9 mouse cellular contexts compared by ENCODE assay signal in genomic region chr4:121023941-121024340, GRCm38 (mm10). TPM values are rescaled to one million over a fixed set of nuclear protein-coding genes. Genes with fewer than 3 reads are reported as not detected.
A peak's percentile ranks its signal among the peaks of the same experiment; 100 is the strongest.
DNase-seq lines count a peak whose midpoint lies in the region; ATAC-seq and TF ChIP-seq lines count a peak whose summit lies in the region.
"Had no signal": no experiment of that assay in that cellular context is flagged by ENCODE, and none has a peak within 500 bp of the region (broad histone marks: within the 10 kb centered on the region; RNA-seq: fewer than 3 reads in every experiment).

No protein-coding gene starts in this region.

- no peak overlapping the region for H3K27ac ChIP-seq in kidney, embryonic 14.5 days (ENCODE audit: low read depth, low read length)
- no peak overlapping the region for H3K27ac ChIP-seq in liver, embryonic 14.5 days
- H3K27ac ChIP-seq: midbrain, embryonic 10.5 days had no signal

- TF ChIP-seq EP300 in liver, embryonic 14.5 days (IDR thresholded peaks at IDR 0.05; ENCODE audit: low read depth) = no peak

- peak; percentile 56 for DNase-seq in kidney, adult 18-20 months
- peak; percentile 77 for DNase-seq in adrenal gland, postnatal 10 days
- DNase-seq in liver, embryonic 14.5 days (ENCODE audit: low read depth in 3 of 3, low spot score in 3 of 3) = no peak
- DNase-seq in skeletal muscle tissue, adult 2 months (ENCODE audit: low read depth, low spot score) = peak; percentile 44
- no peak for DNase-seq in cerebellum, adult 18-20 months
- no peak for DNase-seq in thymus, postnatal 36 days
- DNase-seq in retina, postnatal 1 day = no peak

- no peaks in the 10 kb centered on the region for H3K36me3 ChIP-seq in kidney, embryonic 14.5 days (ENCODE audit: control insufficient read depth, insufficient read depth, low read length)
- no peaks in the 10 kb centered on the region for H3K36me3 ChIP-seq in liver, embryonic 14.5 days (replicated peaks; ENCODE audit: control insufficient read depth, insufficient read depth, low read depth)
- H3K36me3 ChIP-seq: midbrain, embryonic 10.5 days had no signal

- H3K4me2 ChIP-seq in kidney, embryonic 14.5 days (replicated peaks; ENCODE audit: low read depth, low read length) = no peak overlapping the region
- no peak overlapping the region for H3K4me2 ChIP-seq in liver, embryonic 14.5 days (ENCODE audit: low read depth)

- no peaks in the 10 kb centered on the region for H3K4me1 ChIP-seq in kidney, embryonic 14.5 days (ENCODE audit: control insufficient read depth, insufficient read depth, low read length)
- H3K4me1 ChIP-seq in liver, embryonic 14.5 days (replicated peaks; ENCODE audit: control insufficient read depth in 2 of 2, insufficient read depth in 2 of 2, low read length in 1 of 2) = peaks cover 7 to 34% of the 10 kb centered on the region in 2 experiments; a peak in 3 of 4 replicates

- no peak for TF ChIP-seq CTCF in liver, embryonic 14.5 days (IDR thresholded peaks at IDR 0.05; ENCODE audit: low read depth)

- 89% methylated on average over 2 of the region's 2 CpGs for WGBS in kidney, embryonic 14.5 days
- 79% methylated on average over 2 of the region's 2 CpGs for WGBS in liver, embryonic 14.5 days (ENCODE audit: insufficient replicate concordance)

- H3K9me3 ChIP-seq in kidney, embryonic 14.5 days (ENCODE audit: control insufficient read depth, low read length) = no peaks in the 10 kb centered on the region
- no peaks in the 10 kb centered on the region for H3K9me3 ChIP-seq in liver, embryonic 14.5 days (ENCODE audit: control insufficient read depth, low read length)
- H3K9me3 ChIP-seq: midbrain, embryonic 10.5 days had no signal

- no peak overlapping the region for H3K9ac ChIP-seq in kidney, embryonic 14.5 days (ENCODE audit: low read depth, low read length)
- no peak overlapping the region for H3K9ac ChIP-seq in liver, embryonic 14.5 days (replicated peaks)

- ATAC-seq in kidney, embryonic 14.5 days (ENCODE audit: low FRiP score, low TSS enrichment) = no peak
- ATAC-seq in liver, embryonic 14.5 days (ENCODE audit: insufficient read depth) = 0 out of 2 replicates have a peak, but pooled peaks have one; percentile 3

- no peaks in the 10 kb centered on the region for H3K27me3 ChIP-seq in kidney, embryonic 14.5 days (ENCODE audit: control insufficient read depth, insufficient read depth, low read length)
- H3K27me3 ChIP-seq in liver, embryonic 14.5 days (ENCODE audit: control insufficient read depth, insufficient read depth, low read length) = no peaks in the 10 kb centered on the region

- H3K4me3 ChIP-seq in kidney, embryonic 14.5 days (ENCODE audit: low read length) = no peak overlapping the region
- H3K4me3 ChIP-seq in liver, embryonic 14.5 days (ENCODE audit: insufficient read depth in 1 of 2, low read depth in 2 of 2, low read length in 2 of 2) = no peak overlapping the region
- H3K4me3 ChIP-seq: midbrain, embryonic 10.5 days had no signal

RNA-seq across cellular contexts. Expression of gene Smap2, which starts 6.9 kb away (rescaled TPM):
- 13.5 and 20.2 TPM in 2 replicates for polyA plus RNA-seq in kidney, embryonic 14.5 days (2014; fragmentation: Nextera tagmentation; extraction: Ambion mirVana)
- 10 to 100 TPM; 34.1 to 34.4 TPM for total RNA-seq in adrenal gland, postnatal 10 days (2021)
- 15.4 and 17.0 TPM in 2 replicates for polyA plus RNA-seq in liver, embryonic 14.5 days (2012; rRNA removed)
- polyA plus RNA-seq in liver, embryonic 14.5 days (2014; fragmentation: Nextera tagmentation; extraction: Ambion mirVana) = 19.6 and 22.1 TPM in 2 replicates

RNA-seq across cellular contexts. Expression of gene Col9a2, which starts 15.2 kb away (rescaled TPM):
- polyA plus RNA-seq in kidney, embryonic 14.5 days (2014; fragmentation: Nextera tagmentation; extraction: Ambion mirVana) = 1.7 and 3.2 TPM in 2 replicates
- total RNA-seq in adrenal gland, postnatal 10 days (2021) = 1 to 10 TPM; 1.3 to 2.3 TPM
- 0.79 and 1.9 TPM in 2 replicates for polyA plus RNA-seq in liver, embryonic 14.5 days (2012; rRNA removed)
- 0.83 and 1.1 TPM in 2 replicates for polyA plus RNA-seq in liver, embryonic 14.5 days (2014; fragmentation: Nextera tagmentation; extraction: Ambion mirVana)

Comparison
In these comparisons a context has a peak if more than half of its experiments do, and no peak if none do; other contexts are left out.
1. DNase-seq: peak in kidney, adult 18-20 months (single experiment), adrenal gland, postnatal 10 days (single experiment) and skeletal muscle tissue, adult 2 months (single experiment); none in liver, embryonic 14.5 days (0 of 3), cerebellum, adult 18-20 months (0 of 2), thymus, postnatal 36 days (0 of 2) and retina, postnatal 1 day (single experiment).